Mouse (Mus musculus) MEL (cell line): ENCODE results near the gene Dolpp1. TPM values are rescaled to one million over a fixed set of nuclear protein-coding genes. Genes with fewer than 3 reads are reported as not detected.

Experiments
- DNase-seq: peaks from one replicate; pipeline ENCODE4 v3.0.0; 2011; ENCODE audit warnings: low read depth, low spot score
- H3K27ac ChIP-seq: 2 replicates; pipeline ENCODE4 v1.5.1; 2012; ENCODE audit warnings: low read depth, mild to moderate bottlenecking, control low read depth, low read length, moderate library complexity; ENCODE audit not compliant: control insufficient read depth
- H3K27me3 ChIP-seq, 2 experiments: fragments of 150-350 bp in 1 of 2; sonication (generic) in 1 of 2; 2 replicates each; pipeline ENCODE4 v1.6.1; 2012; ENCODE audit warnings: low read length in 2 of 2, mild to moderate bottlenecking in 2 of 2, improper control_type of control experiment in 1 of 2, moderate library complexity in 1 of 2; ENCODE audit not compliant: insufficient read depth in 2 of 2, control insufficient read depth in 1 of 2
- H3K36me3 ChIP-seq, 2 experiments: 2 replicates each; pipeline ENCODE4 v1.6.1; 2012 to 2014; ENCODE audit warnings: low read length in 2 of 2, improper control_type of control experiment in 1 of 2, inconsistent platforms in 1 of 2, mild to moderate bottlenecking in 1 of 2; ENCODE audit not compliant: insufficient read depth in 2 of 2, control insufficient read depth in 1 of 2
- H3K4me1 ChIP-seq, 2 experiments: fragments of 150-350 bp in 1 of 2; sonication (generic) in 1 of 2; 2 replicates each; pipeline ENCODE4 v1.6.1; 2012; ENCODE audit warnings: low read length in 2 of 2, improper control_type of control experiment in 1 of 2, mild to moderate bottlenecking in 1 of 2; ENCODE audit not compliant: insufficient read depth in 2 of 2, control insufficient read depth in 1 of 2
- H3K4me3 ChIP-seq, 2 experiments: fragments of 150-350 bp in 1 of 2; sonication (generic) in 1 of 2; 2 replicates each; pipeline ENCODE4 v1.5.1; 2012; ENCODE audit warnings: low read depth in 2 of 2, low read length in 2 of 2, mild to moderate bottlenecking in 2 of 2, moderate library complexity in 2 of 2, control low read depth in 1 of 2, improper control_type of control experiment in 1 of 2; ENCODE audit not compliant: control insufficient read depth in 1 of 2, insufficient read depth in 1 of 2
- H3K79me2 ChIP-seq: 2 replicates; pipeline ENCODE4 v1.6.1; 2012; ENCODE audit warnings: mild to moderate bottlenecking, low read length, moderate library complexity; ENCODE audit not compliant: control insufficient read depth, poor library complexity, insufficient read depth
- H3K9ac ChIP-seq: 2 replicates; pipeline ENCODE4 v1.6.1; 2012; ENCODE audit warnings: low read depth, mild to moderate bottlenecking, control low read depth, low read length, moderate library complexity; ENCODE audit not compliant: control insufficient read depth, poor library complexity, severe bottlenecking
- H3K9me3 ChIP-seq: fragments of 150-350 bp; sonication (generic); replicated peaks from 2 replicates; pipeline ENCODE4 v1.6.1; 2012; ENCODE audit warnings: mild to moderate bottlenecking, low read length, improper control_type of control experiment, moderate library complexity; ENCODE audit not compliant: insufficient read depth
- BHLHE40 ChIP-seq: IDR thresholded peaks from 2 replicates; pipeline ENCODE4 v1.6.1; 2012; ENCODE audit warnings: low read depth, mild to moderate bottlenecking, inconsistent platforms, low read length, improper control_type of control experiment, borderline replicate concordance
- CHD1 ChIP-seq: IDR thresholded peaks from 2 replicates; pipeline ENCODE4 v1.6.1; 2012; ENCODE audit warnings: low read depth, mild to moderate bottlenecking, inconsistent platforms, low read length, improper control_type of control experiment
- CHD2 ChIP-seq: IDR thresholded peaks from 2 replicates; pipeline ENCODE4 v1.6.1; 2011; ENCODE audit warnings: low read length, improper control_type of control experiment
- E2F4 ChIP-seq: IDR thresholded peaks from 2 replicates; pipeline ENCODE4 v1.6.1; 2011; ENCODE audit warnings: low read depth, low read length, improper control_type of control experiment, borderline replicate concordance
- ELF1 ChIP-seq: IDR thresholded peaks from 2 replicates; pipeline ENCODE4 v1.6.1; 2014; ENCODE audit warnings: low read depth, mild to moderate bottlenecking, inconsistent platforms, low read length, improper control_type of control experiment, moderate library complexity
- EP300 ChIP-seq, 2 experiments: IDR thresholded peaks; 2 replicates each; pipeline ENCODE4 v1.6.1; 2011; ENCODE audit warnings: improper control_type of control experiment in 2 of 2, low read length in 2 of 2, low read depth in 1 of 2, mild to moderate bottlenecking in 1 of 2
- ETS1 ChIP-seq: IDR thresholded peaks from 2 replicates; pipeline ENCODE4 v1.6.1; 2012; ENCODE audit warnings: low read depth, mild to moderate bottlenecking, inconsistent platforms, low read length, improper control_type of control experiment, moderate library complexity
- GABPA ChIP-seq: IDR thresholded peaks from 2 replicates; pipeline ENCODE4 v1.6.1; 2012; ENCODE audit warnings: low read depth, mild to moderate bottlenecking, inconsistent platforms, low read length, improper control_type of control experiment, moderate library complexity
- GATA1 ChIP-seq: IDR thresholded peaks from 2 replicates; pipeline ENCODE4 v1.6.1; 2011; ENCODE audit warnings: low read depth, low read length, improper control_type of control experiment
- HCFC1 ChIP-seq: IDR thresholded peaks from 2 replicates; pipeline ENCODE4 v1.6.1; 2012; ENCODE audit warnings: low read depth, mild to moderate bottlenecking, inconsistent platforms, low read length, improper control_type of control experiment, moderate library complexity
- JUND ChIP-seq: IDR thresholded peaks from 2 replicates; pipeline ENCODE4 v1.6.1; 2011; ENCODE audit warnings: low read depth, mild to moderate bottlenecking, improper control_type of control experiment, low read length
- KAT2A ChIP-seq: conservative IDR thresholded peaks from 2 replicates; pipeline ENCODE4 v1.6.1; 2012; ENCODE audit warnings: low read depth, low read length, improper control_type of control experiment, inconsistent platforms
- MAFK ChIP-seq: IDR thresholded peaks from 2 replicates; pipeline ENCODE4 v1.6.1; 2011; ENCODE audit warnings: low read depth, mild to moderate bottlenecking, low read length, improper control_type of control experiment, borderline replicate concordance
- MAX ChIP-seq: IDR thresholded peaks from 2 replicates; pipeline ENCODE4 v1.6.1; 2011; ENCODE audit warnings: low read length, improper control_type of control experiment
- MAZ ChIP-seq: IDR thresholded peaks from 2 replicates; pipeline ENCODE4 v1.6.1; 2012; ENCODE audit warnings: low read depth, mild to moderate bottlenecking, inconsistent platforms, low read length, improper control_type of control experiment
- MXI1 ChIP-seq: IDR thresholded peaks from 2 replicates; pipeline ENCODE4 v1.6.1; 2011; ENCODE audit warnings: mild to moderate bottlenecking, low read depth, low read length, improper control_type of control experiment
- MYB ChIP-seq: IDR thresholded peaks from 2 replicates; pipeline ENCODE4 v1.6.1; 2011; ENCODE audit warnings: mild to moderate bottlenecking, low read depth, low read length, improper control_type of control experiment
- MYC ChIP-seq: IDR thresholded peaks from 2 replicates; pipeline ENCODE4 v1.6.1; 2011; ENCODE audit warnings: low read depth, mild to moderate bottlenecking, low read length, improper control_type of control experiment, moderate library complexity
- NELFE ChIP-seq: IDR thresholded peaks from 2 replicates; pipeline ENCODE4 v1.6.1; 2011; ENCODE audit warnings: low read depth, low read length, improper control_type of control experiment
- NRF1 ChIP-seq: IDR thresholded peaks from 2 replicates; pipeline ENCODE4 v1.6.1; 2014; ENCODE audit warnings: low read depth, mild to moderate bottlenecking, inconsistent platforms, low read length, improper control_type of control experiment, moderate library complexity; ENCODE audit not compliant: poor library complexity, insufficient read depth, severe bottlenecking
- POLR2AphosphoS2 ChIP-seq: IDR thresholded peaks from 2 replicates; pipeline ENCODE4 v1.6.1; 2011; ENCODE audit warnings: low read length, improper control_type of control experiment
- POLR2AphosphoS5 ChIP-seq: IDR thresholded peaks from 2 replicates; pipeline ENCODE4 v1.6.1; 2012; ENCODE audit warnings: low read depth, borderline replicate concordance, mild to moderate bottlenecking, inconsistent platforms, low read length, moderate library complexity, mixed read lengths
- RCOR1 ChIP-seq: IDR thresholded peaks from 2 replicates; pipeline ENCODE4 v1.6.1; 2012; ENCODE audit warnings: low read depth, mild to moderate bottlenecking, inconsistent platforms, low read length, improper control_type of control experiment
- SIN3A ChIP-seq: IDR thresholded peaks from 2 replicates; pipeline ENCODE4 v1.6.1; 2012; ENCODE audit warnings: low read length, improper control_type of control experiment, inconsistent platforms
- SMC3 ChIP-seq: IDR thresholded peaks from 2 replicates; pipeline ENCODE4 v1.6.1; 2011; ENCODE audit warnings: low read depth, low read length, improper control_type of control experiment
- TAL1 ChIP-seq: IDR thresholded peaks from 2 replicates; pipeline ENCODE4 v1.6.1; 2012; ENCODE audit warnings: mild to moderate bottlenecking, inconsistent platforms, low read length, moderate library complexity, mixed read lengths
- TBP ChIP-seq: IDR thresholded peaks from 2 replicates; pipeline ENCODE4 v1.8.0; 2011; ENCODE audit warnings: low read depth, low read length, improper control_type of control experiment
- TCF12 ChIP-seq: IDR thresholded peaks from 2 replicates; pipeline ENCODE4 v1.6.1; 2014; ENCODE audit warnings: low read depth, mild to moderate bottlenecking, inconsistent platforms, low read length, improper control_type of control experiment, moderate library complexity
- UBTF ChIP-seq: IDR thresholded peaks from 2 replicates; pipeline ENCODE4 v1.6.1; 2012; ENCODE audit warnings: low read depth, mild to moderate bottlenecking, inconsistent platforms, low read length, improper control_type of control experiment, moderate library complexity, borderline replicate concordance; ENCODE audit not compliant: insufficient read depth
- USF1 ChIP-seq: IDR thresholded peaks from 2 replicates; pipeline ENCODE4 v1.6.1; 2014; ENCODE audit warnings: low read depth, mild to moderate bottlenecking, inconsistent platforms, low read length, improper control_type of control experiment, moderate library complexity
- USF2 ChIP-seq, 2 experiments: IDR thresholded peaks; 2 replicates each; pipeline ENCODE4 v1.6.1; 2011 to 2012; ENCODE audit warnings: improper control_type of control experiment in 2 of 2, low read length in 2 of 2, borderline replicate concordance in 1 of 2, inconsistent platforms in 1 of 2, low read depth in 1 of 2, mild to moderate bottlenecking in 1 of 2; ENCODE audit not compliant: insufficient read depth in 1 of 2
- ZC3H11A ChIP-seq: IDR thresholded peaks from 2 replicates; pipeline ENCODE4 v1.6.1; 2012; ENCODE audit warnings: low read depth, mild to moderate bottlenecking, inconsistent platforms, low read length, improper control_type of control experiment
- ZKSCAN1 ChIP-seq: IDR thresholded peaks from 2 replicates; pipeline ENCODE4 v1.6.1; 2012; ENCODE audit warnings: low read depth, mild to moderate bottlenecking, inconsistent platforms, low read length, improper control_type of control experiment, moderate library complexity
- ZMIZ1 ChIP-seq: IDR thresholded peaks from 2 replicates; pipeline ENCODE4 v1.6.1; 2012; ENCODE audit warnings: low read depth, mild to moderate bottlenecking, inconsistent platforms, low read length, improper control_type of control experiment, moderate library complexity
- ZNF384 ChIP-seq: IDR thresholded peaks from 2 replicates; pipeline ENCODE4 v1.6.1; 2012; ENCODE audit warnings: low read depth, mild to moderate bottlenecking, inconsistent platforms, low read length, improper control_type of control experiment
- polyA plus RNA-seq, 2 experiments: library from polyadenylated mRNA; stranded (reverse) in 1 of 2; unstranded in 1 of 2; fragments of >175 nt in 1 of 2; fragments of >200 nt in 1 of 2; gene quantifications; 2 replicates each; pipeline versions ENCODE4 v1.2.1 to v1.2.4; 2012; ENCODE audit warnings: low replicate concordance in 2 of 2, low read depth in 1 of 2; ENCODE audit not compliant: insufficient read length in 2 of 2, insufficient read depth in 1 of 2, missing spikeins in 1 of 2
- total RNA-seq: library from RNA; depleted of rRNA; stranded (reverse); fragments of 300-350 nt; gene quantifications from 2 replicates; pipeline ENCODE4 v1.2.3, GENCODE M21; 2012

The Dolpp1 gene
- total and polyA plus RNA-seq, 3 experiments: 28.0 to 37.5 TPM; not detected in 1

DNA sequence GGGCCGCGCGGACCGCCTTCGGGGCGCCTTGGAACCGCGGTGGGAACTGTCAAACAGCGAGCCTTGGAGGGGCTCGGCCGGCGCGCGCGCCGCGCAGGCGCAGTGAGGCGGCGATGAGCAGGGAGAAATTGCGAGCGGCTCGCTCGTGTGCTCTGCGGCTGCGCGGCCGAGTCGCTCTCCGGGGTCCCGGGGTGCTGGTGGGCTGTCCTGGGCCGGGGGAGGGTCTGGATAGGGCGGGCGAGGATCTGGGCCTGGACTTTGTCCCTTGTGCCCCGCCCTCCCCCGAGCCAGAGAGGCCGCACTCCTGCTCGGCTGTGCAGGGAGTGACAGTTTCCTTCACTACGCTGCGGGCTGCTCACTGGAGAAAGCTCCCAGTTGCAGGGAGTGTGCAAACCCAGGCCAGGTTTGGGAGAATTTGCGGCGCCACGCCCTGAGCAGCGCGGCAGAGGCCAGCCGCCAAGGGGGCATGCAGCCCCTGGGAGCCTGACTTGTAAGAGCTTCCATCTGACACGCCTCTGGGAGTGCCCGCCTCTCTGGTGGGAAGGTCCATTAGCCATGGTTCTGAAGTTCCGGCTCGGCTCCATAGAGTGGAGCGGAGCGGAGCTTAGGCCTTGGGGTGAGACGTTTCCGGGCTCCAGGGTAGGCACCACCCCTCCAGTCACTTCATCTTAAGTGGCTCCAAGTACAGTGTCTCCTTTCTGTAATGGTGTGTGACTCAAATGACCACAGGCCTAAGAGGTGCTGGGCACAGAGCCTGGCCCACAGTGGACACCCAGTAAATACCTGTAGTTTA, 719 bp downstream of the Dolpp1 start:
- peaks cover 11% of the 10 kb centered on the region for H3K79me2 ChIP-seq
- H3K9ac ChIP-seq: peak overlapping the region; percentile 89
- peaks cover 0 to 6% of the 10 kb centered on the region in 2 experiments; a peak in 2 of 4 replicates for H3K4me1 ChIP-seq
- no peaks in the 10 kb centered on the region for H3K9me3 ChIP-seq
- peak overlapping the region; percentile 66 for H3K27ac ChIP-seq
- peak; percentile 89 for DNase-seq
- peak overlapping the region; percentile 77 to 83 for H3K4me3 ChIP-seq
- H3K27me3 ChIP-seq: no peaks in the 10 kb centered on the region
- peaks cover 0 to 3% of the 10 kb centered on the region in 2 experiments; a peak in 2 of 4 replicates for H3K36me3 ChIP-seq
- TF ChIP-seq MYB (no peak), ZMIZ1 (peak; percentile 68), MAFK (no peak), BHLHE40 (no peak), TAL1 (no peak), NRF1 (peak; percentile 94), TCF12 (peak; percentile 16; the same call in 1 of the 2 replicates), GATA1 (no peak), ETS1 (0 out of 2 replicates have a peak, but pooled peaks have one; percentile 14), RCOR1 (no peak), SIN3A (peak; percentile 10; the same call in 1 of the 2 replicates), CHD1 (no peak), ZC3H11A (no peak), MYC (no peak), ZNF384 (no peak), USF1 (no peak), GABPA (no peak), SMC3 (no peak), ELF1 (no peak), MAX (0 out of 2 replicates have a peak, but pooled peaks have one; percentile 8), MXI1 (peak; percentile 14; the same call in 1 of the 2 replicates), MAZ (0 out of 2 replicates have a peak, but pooled peaks have one; percentile 26), EP300 (IDR thresholded peaks at IDR 0.05; ENCODE audit: low read depth in 1 of 2, low read length in 2 of 2) (no peak), POLR2AphosphoS2 (no peak; the same call in 1 of the 2 replicates), JUND (no peak), POLR2AphosphoS5 (no peak), HCFC1 (peak; percentile 25; the same call in 1 of the 2 replicates), UBTF (no peak), USF2 (IDR thresholded peaks at IDR 0.05; ENCODE audit: borderline replicate concordance in 1 of 2, insufficient read depth in 1 of 2, low read depth in 1 of 2, low read length in 2 of 2) (no peak), E2F4 (no peak), TBP (no peak), CHD2 (no peak), ZKSCAN1 (no peak), KAT2A (no peak; the same call in 1 of the 2 replicates), NELFE (peak; percentile 81)
